Mouse (Mus musculus) layer of hippocampus, adult 9-11 months (tissue): Measurements from ENCODE around the gene Plpp3.

Experiments used
- DNase-seq: peaks from one replicate; pipeline ENCODE4 v3.0.0; 2022

Gene Plpp3

GRCm38 (mm10) chr4:105158651-105159530, 1.7 kb downstream of the Plpp3 start:
- no peak for DNase-seq

GRCm38 (mm10) chr4:105159531-105159870, 2.4 kb downstream of the Plpp3 start:
- DNase-seq = no peak

- DNase-seq = no peak
Observed at GRCm38 (mm10) chr4:105160470-105160869, 3.3 kb downstream of the Plpp3 start.

GRCm38 (mm10) chr4:105162014-105162413, 4.9 kb downstream of the Plpp3 start:
- no peak for DNase-seq

- no peak for DNase-seq
Observed at GRCm38 (mm10) chr4:105162676-105163075, 5.5 kb downstream of the Plpp3 start.

- no peak for DNase-seq
Observed at GRCm38 (mm10) chr4:105163981-105164411, 6.8 kb downstream of the Plpp3 start.

GRCm38 (mm10) chr4:105164952-105165351, 7.8 kb downstream of the Plpp3 start:
- no peak for DNase-seq

- no peak for DNase-seq
Observed at GRCm38 (mm10) chr4:105169093-105169571, 12.0 kb downstream of the Plpp3 start.

GRCm38 (mm10) chr4:105169826-105170810, 13.0 kb downstream of the Plpp3 start:
- no peak for DNase-seq

- DNase-seq = peak; percentile 20
Observed at GRCm38 (mm10) chr4:105170811-105171401, 13.8 kb downstream of the Plpp3 start.

GRCm38 (mm10) chr4:105171432-105171831, 14.3 kb downstream of the Plpp3 start:
- no peak for DNase-seq

- DNase-seq = no peak
Observed at GRCm38 (mm10) chr4:105174778-105175177, 17.6 kb downstream of the Plpp3 start.

GRCm38 (mm10) chr4:105175255-105176035, 18.3 kb downstream of the Plpp3 start:
- DNase-seq = peak; percentile 79

GRCm38 (mm10) chr4:105181014-105181658, 24.0 kb downstream of the Plpp3 start:
- DNase-seq = peak; percentile 85

GRCm38 (mm10) chr4:105181659-105182167, 24.6 kb downstream of the Plpp3 start:
- no peak for DNase-seq

- DNase-seq = no peak
Observed at GRCm38 (mm10) chr4:105182249-105182648, 25.1 kb downstream of the Plpp3 start.

GRCm38 (mm10) chr4:105184490-105184889, 27.3 kb downstream of the Plpp3 start:
- DNase-seq = no peak

- DNase-seq = no peak
Observed at GRCm38 (mm10) chr4:105184924-105185323, 27.8 kb downstream of the Plpp3 start.

- DNase-seq = no peak
Observed at GRCm38 (mm10) chr4:105186654-105187053, 29.5 kb downstream of the Plpp3 start.

- no peak for DNase-seq
Observed at GRCm38 (mm10) chr4:105187873-105188272, 30.7 kb downstream of the Plpp3 start.

GRCm38 (mm10) chr4:105188801-105189200, 31.7 kb downstream of the Plpp3 start:
- no peak for DNase-seq
